Mouse (Mus musculus) neural tube, embryonic 12.5 days (tissue): ENCODE results near the gene 3100002H09Rik. TPM values are rescaled to one million over a fixed set of nuclear protein-coding genes. Genes with fewer than 3 reads are reported as not detected.

Experiments used
- ATAC-seq: fragments of 200-750 bp; cut with Nextera tagmentation; 2 replicates; pipeline ENCODE4 v1.8.0; 2017; ENCODE audit warnings: low read depth, mild to moderate bottlenecking, moderate TSS enrichment, moderate library complexity; ENCODE audit not compliant: low FRiP score
- H3K27ac ChIP-seq: fragments of 300-500 bp; sonication (generic); 2 replicates; pipeline ENCODE4 v1.5.1; 2016
- H3K27me3 ChIP-seq: fragments of 300-500 bp; sonication (generic); replicated peaks from 2 replicates; pipeline ENCODE4 v1.6.1; 2016; ENCODE audit warnings: mild to moderate bottlenecking
- H3K36me3 ChIP-seq: fragments of 300-500 bp; sonication (generic); 2 replicates; pipeline ENCODE4 v1.6.1; 2016; ENCODE audit warnings: mild to moderate bottlenecking
- H3K4me1 ChIP-seq: fragments of 300-500 bp; sonication (generic); 2 replicates; pipeline ENCODE4 v1.6.1; 2016
- H3K4me2 ChIP-seq: fragments of 300-500 bp; sonication (generic); replicated peaks from 2 replicates; pipeline ENCODE4 v1.6.1; 2016; ENCODE audit warnings: mild to moderate bottlenecking
- H3K4me3 ChIP-seq: fragments of 300-500 bp; sonication (generic); 2 replicates; pipeline ENCODE4 v1.5.1; 2016
- H3K9ac ChIP-seq: fragments of 300-500 bp; sonication (generic); 2 replicates; pipeline ENCODE4 v1.6.1; 2016; ENCODE audit warnings: mild to moderate bottlenecking
- H3K9me3 ChIP-seq: fragments of 300-500 bp; sonication (generic); 2 replicates; pipeline ENCODE4 v1.6.1; 2016; ENCODE audit warnings: mild to moderate bottlenecking
- whole genome bisulfite sequencing: fragments of 180-500 bp; shearing (Covaris S2); methylation state at CpG from one replicate; pipeline ENCODE4 v1.1.7; 2016; 5-methylcytosine and 5-hydroxymethylcytosine counted together
- polyA plus RNA-seq: library from polyadenylated mRNA; unstranded; fragments of >200 nt; fragmentation: Nextera tagmentation; extraction: Ambion mirVana; gene quantifications from 2 replicates; pipeline ENCODE4 v1.2.1, GENCODE M21; 2016

Gene 3100002H09Rik
- 0.84 and 1.2 TPM in 2 replicates for polyA plus RNA-seq

- Histone ChIP-seq H3K4me3 (no peak within 1 kb of the TSS), H3K36me3 (no peaks in the 10 kb centered on the region), H3K27me3 (peaks cover 6% of the 10 kb centered on the region; the same call in 1 of the 2 replicates), H3K27ac (no peak within 1 kb of the TSS), H3K9ac (no peak within 1 kb of the TSS), H3K4me2 (no peak within 1 kb of the TSS), H3K4me1 (peaks cover 24% of the 10 kb centered on the region), H3K9me3 (no peaks in the 10 kb centered on the region)
- 79% methylated on average over 2 of the region's 2 CpGs for WGBS
- no peak for ATAC-seq
Observed at GRCm38 (mm10) chr4:124610703-124611102, at the start of gene 3100002H09Rik. TSS of gene 3100002H09Rik (minus strand) at chr4:124610803.

DNA sequence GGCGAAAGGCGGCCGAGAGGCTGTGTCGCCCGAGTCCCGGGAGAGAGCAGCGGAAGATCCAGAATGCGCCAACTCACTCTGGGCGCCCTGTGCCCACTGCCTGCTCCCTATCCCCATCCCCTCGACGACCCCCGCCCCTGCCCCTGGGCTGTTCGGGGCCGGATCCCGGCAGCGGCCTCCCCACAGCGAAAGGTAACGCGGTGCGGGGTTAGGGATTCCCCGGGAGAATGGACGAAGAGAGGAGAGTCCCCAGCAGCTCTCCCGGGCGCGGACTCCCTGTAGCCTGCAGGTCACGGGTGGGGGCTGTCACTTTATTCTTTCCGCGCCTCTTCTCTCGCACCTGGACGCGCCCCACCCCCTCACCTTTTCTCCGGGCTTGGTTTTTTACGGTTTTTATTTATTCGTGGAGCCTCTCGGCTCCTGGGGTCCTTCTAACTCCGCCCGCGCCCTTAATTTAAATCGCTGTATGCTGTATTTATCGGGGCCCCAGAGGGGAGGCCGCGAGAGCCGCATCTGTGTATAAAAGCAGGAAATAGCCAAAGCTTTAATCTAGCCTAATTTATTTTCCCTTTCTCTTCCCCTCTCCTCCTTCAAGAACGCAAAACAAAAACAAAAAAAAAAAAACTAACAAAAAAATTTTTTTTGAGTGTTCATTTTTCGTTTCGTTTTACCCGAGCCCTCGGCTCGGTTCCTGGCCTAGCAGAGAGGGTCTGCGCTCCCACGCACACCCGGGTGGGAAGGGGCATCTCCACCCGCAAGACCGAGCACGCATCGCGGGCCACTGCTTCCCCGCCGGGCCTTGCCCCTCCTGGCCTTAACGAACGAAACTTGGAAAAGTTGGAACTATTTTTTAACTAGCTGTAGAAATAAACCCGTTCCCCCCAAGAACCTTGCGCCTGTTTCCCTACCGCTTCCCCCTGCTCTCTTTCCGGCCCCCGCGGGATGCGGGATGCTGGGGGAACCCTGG is 48.9 kb upstream of the 3100002H09Rik start:
- WGBS: 1% methylated on average over 68 of the region's 68 CpGs
- H3K4me2 ChIP-seq: peak overlapping the region; percentile 95
- ATAC-seq: no peak

GRCm38 (mm10) chr4:124658412-124658851 is 47.8 kb upstream of the 3100002H09Rik start:
- peak overlapping the region; percentile 95 for H3K4me2 ChIP-seq
- no peak overlapping the region for H3K27ac ChIP-seq
- no peaks in the 10 kb centered on the region for H3K36me3 ChIP-seq
- H3K4me1 ChIP-seq: peaks cover 36% of the 10 kb centered on the region
- peak overlapping the region; percentile 69 for H3K9ac ChIP-seq
- no peak for ATAC-seq
- peaks cover 91% of the 10 kb centered on the region for H3K27me3 ChIP-seq
- H3K9me3 ChIP-seq: no peaks in the 10 kb centered on the region
- peak overlapping the region; percentile 59 for H3K4me3 ChIP-seq
- under 1% methylated on average over 39 of the region's 39 CpGs for WGBS

More for the DNA sequence above, 48.9 kb upstream of the 3100002H09Rik start:
- Histone ChIP-seq H3K4me3 (peak overlapping the region; percentile 59), H3K27ac (peak overlapping the region; percentile 22; the same call in 1 of the 2 replicates), H3K9ac (peak overlapping the region; percentile 56), H3K4me1 (peaks cover 34% of the 10 kb centered on the region), H3K27me3 (peaks cover 89% of the 10 kb centered on the region), H3K9me3 (no peaks in the 10 kb centered on the region), H3K36me3 (no peaks in the 10 kb centered on the region)

DNA sequence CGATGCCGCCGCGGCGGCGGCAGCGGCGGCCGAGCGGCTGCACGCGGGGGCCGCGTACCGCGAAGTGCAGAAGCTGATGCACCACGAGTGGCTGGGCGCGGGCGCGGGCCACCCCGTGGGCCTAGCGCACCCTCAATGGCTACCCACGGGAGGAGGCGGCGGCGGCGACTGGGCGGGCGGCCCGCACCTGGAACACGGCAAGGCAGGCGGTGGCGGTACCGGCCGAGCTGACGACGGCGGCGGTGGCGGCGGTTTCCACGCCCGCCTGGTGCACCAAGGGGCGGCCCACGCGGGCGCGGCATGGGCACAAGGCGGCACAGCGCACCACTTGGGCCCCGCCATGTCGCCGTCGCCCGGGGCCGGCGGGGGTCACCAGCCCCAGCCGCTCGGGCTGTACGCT is 47.2 kb upstream of the 3100002H09Rik start:
- Histone ChIP-seq H3K9me3 (no peaks in the 10 kb centered on the region), H3K9ac (peak overlapping the region; percentile 69), H3K4me2 (peak overlapping the region; percentile 95), H3K4me3 (peak overlapping the region; percentile 59), H3K27ac (no peak overlapping the region), H3K27me3 (peaks cover 90% of the 10 kb centered on the region), H3K4me1 (peaks cover 43% of the 10 kb centered on the region), H3K36me3 (no peaks in the 10 kb centered on the region)
- peak; percentile 5 for ATAC-seq
- WGBS: under 1% methylated on average over 58 of the region's 61 CpGs

DNA sequence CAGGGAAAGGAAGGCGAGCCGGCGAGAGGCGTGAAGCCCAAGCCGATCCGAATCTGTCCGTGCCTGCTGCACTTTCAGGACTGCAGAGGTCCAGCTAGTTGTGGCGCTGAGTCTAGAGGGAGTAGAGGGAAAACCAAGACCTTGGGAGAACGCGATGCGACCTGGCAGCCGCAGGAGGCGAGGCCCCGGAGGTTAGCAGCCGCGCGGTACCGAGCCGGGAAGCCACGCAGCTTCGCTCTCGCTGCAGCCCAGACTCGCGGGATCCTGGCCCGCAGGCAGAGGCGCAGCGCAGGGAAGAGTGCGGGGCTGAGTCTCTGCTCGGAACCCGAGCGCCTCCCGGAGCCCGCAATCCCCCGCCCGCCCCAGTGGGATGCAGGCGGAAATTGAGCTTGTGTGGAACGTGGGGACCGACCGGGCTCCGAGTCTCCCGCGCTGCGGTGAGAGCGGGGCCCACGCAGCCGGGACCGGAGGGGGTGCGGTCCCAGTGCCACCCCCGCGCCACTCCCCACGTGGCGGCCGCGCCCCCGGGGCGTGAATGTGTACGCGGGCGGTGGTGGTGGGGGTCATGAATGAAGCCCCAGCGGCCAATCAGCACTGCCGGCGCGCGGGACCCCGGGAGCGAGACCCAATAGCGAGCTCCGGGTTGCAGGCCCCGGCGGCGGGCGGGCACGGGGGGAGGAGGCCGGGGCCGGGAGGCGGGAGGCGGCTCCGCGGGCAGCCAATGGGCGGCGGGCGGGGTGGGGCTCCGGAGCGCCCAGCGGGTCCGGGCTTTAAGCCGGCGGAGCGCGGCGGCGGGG is 46.4 kb upstream of the 3100002H09Rik start:
- H3K27me3 ChIP-seq: peaks cover 83% of the 10 kb centered on the region
- H3K4me3 ChIP-seq: peak overlapping the region; percentile 59
- H3K36me3 ChIP-seq: no peaks in the 10 kb centered on the region
- H3K9ac ChIP-seq: peak overlapping the region; percentile 69
- no peaks in the 10 kb centered on the region for H3K9me3 ChIP-seq
- peaks cover 50% of the 10 kb centered on the region for H3K4me1 ChIP-seq
- H3K4me2 ChIP-seq: peak overlapping the region; percentile 95
- no peak overlapping the region for H3K27ac ChIP-seq
- ATAC-seq: peak; percentile 87
- whole genome bisulfite sequencing: under 1% methylated on average over 91 of the region's 92 CpGs

DNA sequence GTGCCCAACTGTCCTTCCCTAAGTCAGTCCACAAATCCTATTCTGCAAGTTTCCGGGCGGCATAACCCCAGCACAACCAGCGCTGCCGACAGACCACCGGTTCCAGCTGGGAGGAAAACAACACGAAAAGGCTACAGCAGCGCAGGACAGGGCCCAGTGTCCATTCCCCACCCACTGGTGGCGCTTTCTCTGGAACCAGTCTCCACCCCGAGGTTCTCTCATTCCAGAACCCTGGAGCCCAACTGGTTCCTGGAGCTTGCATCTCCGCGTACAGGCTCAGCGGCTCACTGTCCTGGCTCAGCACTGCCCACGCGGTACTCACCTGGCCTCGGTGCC is 45.9 kb upstream of the 3100002H09Rik start, which contains the start of gene Pou3f1:
Gene Pou3f1 (plus strand): TSS at position 290 of the 336 bp plus-strand sequence.
- Histone ChIP-seq H3K4me1 (peaks cover 52% of the 10 kb centered on the region), H3K27me3 (peaks cover 80% of the 10 kb centered on the region), H3K4me3 (peak within 1 kb of the TSS; percentile 59), H3K4me2 (peak within 1 kb of the TSS; percentile 95), H3K9ac (peak within 1 kb of the TSS; percentile 69), H3K27ac (no peak within 1 kb of the TSS), H3K36me3 (no peaks in the 10 kb centered on the region), H3K9me3 (no peaks in the 10 kb centered on the region)
- no peak for ATAC-seq
- WGBS: under 1% methylated on average over 15 of the region's 15 CpGs

DNA sequence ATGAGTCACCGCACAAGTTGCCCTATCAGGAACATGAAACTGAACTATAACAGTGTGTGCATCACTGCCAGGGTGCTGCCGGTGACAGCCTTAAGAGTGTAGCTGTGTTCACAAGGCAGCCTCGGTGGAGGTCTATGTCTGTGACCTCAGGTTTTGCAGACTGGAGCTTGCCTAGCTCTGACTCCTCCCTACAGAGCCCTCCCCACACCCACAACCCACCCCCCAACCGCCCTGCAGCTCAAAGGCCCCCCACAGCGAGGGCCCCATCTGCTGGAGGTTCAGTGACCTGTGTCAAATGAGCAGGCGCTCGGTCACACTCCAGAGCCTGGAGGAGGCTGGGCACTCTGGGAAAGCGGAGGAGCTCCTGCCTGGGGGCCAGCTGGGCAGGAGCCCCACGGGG is 42.3 kb upstream of the 3100002H09Rik start:
- Histone ChIP-seq H3K9ac (no peak overlapping the region), H3K4me3 (no peak overlapping the region), H3K9me3 (no peaks in the 10 kb centered on the region), H3K27ac (no peak overlapping the region), H3K4me1 (peaks cover 40% of the 10 kb centered on the region), H3K27me3 (peaks cover 72% of the 10 kb centered on the region), H3K4me2 (peak overlapping the region; percentile 38), H3K36me3 (no peaks in the 10 kb centered on the region)
- ATAC-seq: no peak
- WGBS: 3% methylated on average over 9 of the region's 9 CpGs

GRCm38 (mm10) chr4:124647909-124648308 is 37.3 kb upstream of the 3100002H09Rik start:
- Histone ChIP-seq H3K9ac (no peak overlapping the region), H3K27me3 (peaks cover 33% of the 10 kb centered on the region), H3K9me3 (no peaks in the 10 kb centered on the region), H3K4me2 (no peak overlapping the region), H3K4me1 (peaks cover 21% of the 10 kb centered on the region), H3K36me3 (no peaks in the 10 kb centered on the region), H3K4me3 (no peak overlapping the region), H3K27ac (no peak overlapping the region)
- WGBS: 37% methylated on average over 5 of the region's 5 CpGs
- no peak for ATAC-seq

DNA sequence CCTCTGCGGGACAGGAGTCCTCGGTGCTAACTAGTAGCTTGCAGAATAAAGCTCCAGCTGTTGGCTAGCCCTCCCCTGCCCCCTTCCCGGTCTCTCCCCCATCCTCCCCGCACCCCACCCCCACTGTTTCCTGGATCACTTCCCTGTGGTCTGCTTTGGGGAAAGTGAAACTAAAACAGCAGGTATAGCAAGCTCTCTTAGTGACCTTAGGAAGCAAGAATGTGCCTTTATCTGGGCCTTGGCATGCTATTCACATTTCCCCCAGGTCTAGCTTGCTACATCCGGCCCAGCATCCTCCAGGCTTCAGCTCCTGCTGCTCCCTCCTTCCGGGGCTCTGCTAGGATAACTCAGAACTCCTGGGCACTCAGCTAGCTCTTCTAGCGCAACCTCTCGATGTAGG is 36.0 kb upstream of the 3100002H09Rik start:
- H3K36me3 ChIP-seq: no peaks in the 10 kb centered on the region
- WGBS: 27% methylated on average over 8 of the region's 8 CpGs
- ATAC-seq: no peak
- no peak overlapping the region for H3K27ac ChIP-seq
- no peaks in the 10 kb centered on the region for H3K9me3 ChIP-seq
- no peak overlapping the region for H3K9ac ChIP-seq
- peaks cover 10% of the 10 kb centered on the region for H3K4me1 ChIP-seq
- no peak overlapping the region for H3K4me3 ChIP-seq
- H3K4me2 ChIP-seq: 0 out of 2 replicates have a peak overlapping the region, but pooled peaks have one; percentile 12
- peaks cover 31% of the 10 kb centered on the region for H3K27me3 ChIP-seq

- no peak overlapping the region for H3K9ac ChIP-seq
- H3K27me3 ChIP-seq: peaks cover 28% of the 10 kb centered on the region
- H3K36me3 ChIP-seq: no peaks in the 10 kb centered on the region
- no peak overlapping the region for H3K4me3 ChIP-seq
- H3K27ac ChIP-seq: no peak overlapping the region
- ATAC-seq: no peak
- H3K4me2 ChIP-seq: no peak overlapping the region
- H3K9me3 ChIP-seq: no peaks in the 10 kb centered on the region
- H3K4me1 ChIP-seq: peaks cover 10% of the 10 kb centered on the region
- WGBS: 28% methylated on average over 3 of the region's 3 CpGs
Observed at GRCm38 (mm10) chr4:124644974-124645433, 34.4 kb upstream of the 3100002H09Rik start.

- WGBS: 90% methylated on average over 9 of the region's 9 CpGs
- peaks cover 21% of the 10 kb centered on the region for H3K27me3 ChIP-seq
Observed at GRCm38 (mm10) chr4:124643859-124644258, 33.3 kb upstream of the 3100002H09Rik start.

More at GRCm38 (mm10) chr4:124643859-124644258, 33.3 kb upstream of the 3100002H09Rik start:
- Histone ChIP-seq H3K36me3 (no peaks in the 10 kb centered on the region), H3K4me1 (peaks cover 13% of the 10 kb centered on the region), H3K9ac (no peak overlapping the region), H3K9me3 (no peaks in the 10 kb centered on the region), H3K27ac (no peak overlapping the region), H3K4me2 (no peak overlapping the region), H3K4me3 (no peak overlapping the region)
- no peak for ATAC-seq
